Mouse (Mus musculus) embryonic facial prominence, embryonic 11.5 days (tissue): ENCODE results near the gene Sppl2b. TPM values are rescaled to one million over a fixed set of nuclear protein-coding genes. Genes with fewer than 3 reads are reported as not detected.

Source experiments
- ATAC-seq: fragments of 200-750 bp; cut with Nextera tagmentation; replicated peaks from 2 replicates; pipeline ENCODE4 v1.8.0; 2017; ENCODE audit warnings: low read depth; ENCODE audit not compliant: insufficient number of reproducible peaks, low FRiP score, low TSS enrichment
- DNase-seq: peaks from one replicate; pipeline ENCODE4 v3.0.0-alpha.2; 2015; ENCODE audit warnings: low spot score
- H3K27ac ChIP-seq: fragments of 300-500 bp; sonication (generic); replicated peaks from 2 replicates; pipeline ENCODE4 v1.5.1; 2014; ENCODE audit warnings: mild to moderate bottlenecking, low read depth, low read length, control low read depth
- H3K27me3 ChIP-seq: fragments of 300-500 bp; sonication (generic); 2 replicates; pipeline ENCODE4 v1.6.1; 2014; ENCODE audit warnings: mild to moderate bottlenecking, low read length, moderate library complexity, mixed read lengths; ENCODE audit not compliant: control insufficient read depth, insufficient read depth
- H3K36me3 ChIP-seq: fragments of 300-500 bp; sonication (generic); replicated peaks from 2 replicates; pipeline ENCODE4 v1.6.1; 2014; ENCODE audit warnings: low read depth, mild to moderate bottlenecking, low read length, moderate library complexity, mixed read lengths; ENCODE audit not compliant: control insufficient read depth, insufficient read depth
- H3K4me1 ChIP-seq: fragments of 300-500 bp; sonication (generic); 2 replicates; pipeline ENCODE4 v1.6.1; 2014; ENCODE audit warnings: low read length, mixed read lengths; ENCODE audit not compliant: control insufficient read depth, insufficient read depth
- H3K4me2 ChIP-seq: fragments of 300-500 bp; sonication (generic); 2 replicates; pipeline ENCODE4 v1.6.1; 2014; ENCODE audit warnings: low read depth, mild to moderate bottlenecking, control low read depth, low read length, moderate library complexity
- H3K4me3 ChIP-seq: fragments of 300-500 bp; sonication (generic); 2 replicates; pipeline ENCODE4 v1.5.1; 2014; ENCODE audit warnings: low read depth, low read length, control low read depth
- H3K9ac ChIP-seq: fragments of 300-500 bp; sonication (generic); replicated peaks from 2 replicates; pipeline ENCODE4 v1.6.1; 2014; ENCODE audit warnings: mild to moderate bottlenecking, control low read depth, low read length
- H3K9me3 ChIP-seq: fragments of 300-500 bp; sonication (generic); replicated peaks from 2 replicates; pipeline ENCODE4 v1.6.1; 2016; ENCODE audit warnings: mild to moderate bottlenecking, low read length, inconsistent platforms, mixed read lengths; ENCODE audit not compliant: control insufficient read depth
- WGBS: fragments of 180-500 bp; shearing (Covaris S2); extraction: QIAGEN DNeasy Blood & Tissue Kit; methylation state at CpG from one replicate; pipeline ENCODE4 v1.1.7; 2014; 5-methylcytosine and 5-hydroxymethylcytosine counted together
- polyA plus RNA-seq: library from polyadenylated mRNA; unstranded; fragments of >200 nt; fragmentation: Nextera tagmentation; extraction: Ambion mirVana; gene quantifications from 2 replicates; pipeline ENCODE4 v1.2.1, GENCODE M21; 2014

Sppl2b gene
- polyA plus RNA-seq, 1 experiment from 2014 or later, result 17.1 TPM

DNA sequence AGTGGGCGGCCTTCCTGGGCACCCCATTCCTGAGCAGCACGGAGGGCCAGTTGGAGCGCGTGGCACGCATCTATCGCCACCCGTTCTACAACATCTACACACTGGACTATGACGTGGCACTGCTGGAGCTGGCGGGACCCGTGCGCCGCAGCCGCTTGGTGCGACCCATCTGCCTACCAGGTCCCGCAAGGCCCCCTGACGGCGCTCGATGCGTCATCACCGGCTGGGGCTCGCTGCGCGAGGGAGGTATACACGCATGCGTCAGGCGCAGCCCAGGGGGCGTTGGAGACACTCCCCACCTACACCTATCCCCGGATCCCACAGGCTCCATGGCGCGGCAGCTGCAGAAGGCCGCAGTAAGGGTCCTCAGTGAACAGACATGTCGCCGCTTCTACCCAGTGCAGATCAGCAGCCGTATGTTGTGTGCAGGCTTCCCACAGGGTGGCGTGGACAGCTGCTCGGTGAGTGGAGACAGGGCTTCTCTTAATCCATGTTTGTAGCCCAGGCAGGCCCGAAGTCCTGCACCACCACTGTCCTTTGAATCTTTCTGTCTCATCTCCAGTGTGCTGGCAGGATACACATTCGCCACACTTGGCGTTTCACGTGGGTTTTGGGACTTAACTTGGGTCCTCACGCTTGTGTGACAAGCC, 42.9 kb downstream of the Sppl2b start:
- Histone ChIP-seq H3K9ac (0 out of 2 replicates have a peak overlapping the region, but pooled peaks have one; percentile 13), H3K9me3 (no peaks in the 10 kb centered on the region), H3K4me1 (peaks cover 5% of the 10 kb centered on the region), H3K4me2 (0 out of 2 replicates have a peak overlapping the region, but pooled peaks have one; percentile 16), H3K27ac (no peak overlapping the region), H3K36me3 (peaks cover 5% of the 10 kb centered on the region), H3K27me3 (no peaks in the 10 kb centered on the region), H3K4me3 (no peak overlapping the region)
- DNase-seq (no peak), ATAC-seq (no peak)
- 33% methylated on average over 41 of the region's 41 CpGs for WGBS

DNA sequence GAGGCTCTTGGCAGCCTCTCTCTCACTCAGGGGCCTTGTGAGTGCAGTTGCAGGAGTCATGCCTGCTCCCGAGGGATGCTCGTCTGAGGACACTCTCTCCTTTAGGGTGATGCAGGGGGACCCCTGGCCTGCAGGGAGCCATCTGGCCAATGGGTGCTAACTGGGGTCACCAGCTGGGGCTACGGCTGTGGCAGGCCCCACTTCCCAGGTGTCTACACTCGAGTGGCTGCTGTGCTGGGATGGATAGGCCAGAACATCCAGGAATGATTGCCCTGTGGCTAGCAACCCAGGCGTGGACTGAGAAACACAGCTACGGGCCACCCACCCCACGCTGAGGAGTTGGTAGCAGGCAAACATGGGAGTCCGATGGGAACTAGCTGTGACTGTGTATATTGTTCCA, 44.0 kb downstream of the Sppl2b start:
- no peak overlapping the region for H3K4me3 ChIP-seq
- no peak for DNase-seq
- ATAC-seq, result no peak
- H3K36me3 ChIP-seq, result peaks cover 11% of the 10 kb centered on the region
- peaks cover 5% of the 10 kb centered on the region for H3K4me1 ChIP-seq
- H3K4me2 ChIP-seq, result peak overlapping the region; percentile 86; the same call in 1 of the 2 replicates
- no peak overlapping the region for H3K27ac ChIP-seq
- no peak overlapping the region for H3K9ac ChIP-seq
- H3K9me3 ChIP-seq, result no peaks in the 10 kb centered on the region
- WGBS, result 91% methylated on average over 8 of the region's 8 CpGs
- no peaks in the 10 kb centered on the region for H3K27me3 ChIP-seq

- H3K9ac ChIP-seq, result peak overlapping the region; percentile 78
- H3K4me2 ChIP-seq, result peak overlapping the region; percentile 86
- WGBS, result 16% methylated on average over 25 of the region's 25 CpGs
- peaks cover 16% of the 10 kb centered on the region for H3K36me3 ChIP-seq
- H3K4me1 ChIP-seq, result peaks cover 5% of the 10 kb centered on the region
- no peaks in the 10 kb centered on the region for H3K27me3 ChIP-seq
- H3K27ac ChIP-seq, result no peak overlapping the region
- ATAC-seq, result no peak
- peak overlapping the region; percentile 92 for H3K4me3 ChIP-seq
- no peaks in the 10 kb centered on the region for H3K9me3 ChIP-seq
- DNase-seq, result no peak
Measured at GRCm38 (mm10) chr10:80899591-80900317, 44.7 kb downstream of the Sppl2b start.

GRCm38 (mm10) chr10:80900318-80901247, 45.5 kb downstream of the Sppl2b start, which contains the start of gene Timm13:
Gene Timm13 (minus strand): TSS chr10:80900969.
- under 1% methylated on average over 71 of the region's 72 CpGs for WGBS
- ATAC-seq (peak; percentile 93), DNase-seq (peak; percentile 99)
- Histone ChIP-seq H3K4me1 (peaks cover 5% of the 10 kb centered on the region), H3K27ac (peak within 1 kb of the TSS; percentile 76), H3K4me2 (peak within 1 kb of the TSS; percentile 86), H3K9me3 (no peaks in the 10 kb centered on the region), H3K9ac (peak within 1 kb of the TSS; percentile 78), H3K36me3 (peaks cover 17% of the 10 kb centered on the region), H3K4me3 (peak within 1 kb of the TSS; percentile 92), H3K27me3 (no peaks in the 10 kb centered on the region)

- H3K4me1 ChIP-seq, result peaks cover 5% of the 10 kb centered on the region
- 0 out of 2 replicates have a peak overlapping the region, but pooled peaks have one; percentile 28 for H3K27ac ChIP-seq
- H3K36me3 ChIP-seq, result peaks cover 23% of the 10 kb centered on the region
- H3K27me3 ChIP-seq, result no peaks in the 10 kb centered on the region
- H3K9me3 ChIP-seq, result no peaks in the 10 kb centered on the region
- no peak for ATAC-seq
- peak overlapping the region; percentile 34; the same call in 1 of the 2 replicates for H3K9ac ChIP-seq
- no peak for DNase-seq
- no peak overlapping the region for H3K4me3 ChIP-seq
- H3K4me2 ChIP-seq, result no peak overlapping the region
- 89% methylated on average over 19 of the region's 19 CpGs for WGBS
Measured at GRCm38 (mm10) chr10:80901409-80902272, 46.6 kb downstream of the Sppl2b start.

- Histone ChIP-seq H3K4me3 (no peak overlapping the region), H3K9ac (no peak overlapping the region), H3K36me3 (peaks cover 23% of the 10 kb centered on the region), H3K27me3 (no peaks in the 10 kb centered on the region), H3K4me1 (peaks cover 5% of the 10 kb centered on the region), H3K9me3 (no peaks in the 10 kb centered on the region), H3K4me2 (no peak overlapping the region), H3K27ac (no peak overlapping the region)
- ATAC-seq (no peak), DNase-seq (no peak)
- 90% methylated on average over 9 of the region's 9 CpGs for WGBS
Measured at GRCm38 (mm10) chr10:80902273-80902940, 47.3 kb downstream of the Sppl2b start.

- ATAC-seq (no peak), DNase-seq (no peak)
- peaks cover 5% of the 10 kb centered on the region for H3K4me1 ChIP-seq
- no peak overlapping the region for H3K9ac ChIP-seq
- no peak overlapping the region for H3K4me3 ChIP-seq
- no peaks in the 10 kb centered on the region for H3K27me3 ChIP-seq
- no peak overlapping the region for H3K4me2 ChIP-seq
- no peak overlapping the region for H3K27ac ChIP-seq
- no peaks in the 10 kb centered on the region for H3K9me3 ChIP-seq
- peaks cover 23% of the 10 kb centered on the region for H3K36me3 ChIP-seq
- WGBS, result 94% methylated on average over 10 of the region's 10 CpGs
Measured at GRCm38 (mm10) chr10:80903282-80903681, 48.2 kb downstream of the Sppl2b start.
